Mouse (Mus musculus) kidney, adult 8-10 months (tissue): ENCODE measurements around the gene Grwd1.
"Not testable (repeated sequence)": the region's sequence is repeated elsewhere in the genome, so short reads cannot be mapped to it uniquely, and the experiment has no call there.

Experiments used
- DNase-seq, 2 experiments: peaks; one replicate each; pipeline ENCODE4 v3.0.0; 2022

Grwd1 gene

DNA sequence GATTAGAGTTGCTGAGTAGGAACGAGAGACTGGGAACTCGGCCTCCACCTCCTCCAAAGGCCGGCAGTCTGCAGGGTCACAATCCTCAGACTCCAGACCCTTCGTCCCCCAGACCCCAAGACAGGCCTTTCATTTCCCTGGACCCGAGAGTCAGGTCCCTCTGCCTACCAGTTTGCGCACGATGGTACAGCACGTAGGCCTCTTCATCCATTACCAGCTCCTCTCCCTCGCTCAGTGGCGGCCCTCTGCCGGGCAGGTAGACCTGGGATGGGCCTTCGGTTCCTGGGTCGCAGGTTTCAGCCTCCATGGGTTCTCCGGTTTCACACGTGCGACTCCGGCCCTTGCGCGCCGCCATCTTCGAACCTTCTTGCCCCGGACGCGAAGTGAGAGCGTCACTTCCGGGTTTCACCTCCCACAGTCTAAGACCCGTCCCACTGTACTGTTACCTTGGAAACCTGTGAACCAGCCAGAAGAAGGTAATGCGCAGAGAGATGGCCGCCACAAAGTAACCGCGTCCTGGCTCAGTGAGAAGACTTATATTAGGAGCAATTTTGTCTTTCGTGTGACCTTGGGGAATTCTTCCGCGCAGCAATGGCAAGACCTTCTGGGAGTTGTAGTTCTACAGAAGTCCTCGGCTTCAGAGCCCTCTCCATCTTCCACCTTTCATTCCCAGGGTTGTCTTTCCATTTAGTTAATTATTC lies at the start of gene Grwd1:
Grwd1 (minus strand) TSS at position 518 of the 701 bp plus-strand sequence.
- DNase-seq, result peak; percentile 86 to 90

DNA sequence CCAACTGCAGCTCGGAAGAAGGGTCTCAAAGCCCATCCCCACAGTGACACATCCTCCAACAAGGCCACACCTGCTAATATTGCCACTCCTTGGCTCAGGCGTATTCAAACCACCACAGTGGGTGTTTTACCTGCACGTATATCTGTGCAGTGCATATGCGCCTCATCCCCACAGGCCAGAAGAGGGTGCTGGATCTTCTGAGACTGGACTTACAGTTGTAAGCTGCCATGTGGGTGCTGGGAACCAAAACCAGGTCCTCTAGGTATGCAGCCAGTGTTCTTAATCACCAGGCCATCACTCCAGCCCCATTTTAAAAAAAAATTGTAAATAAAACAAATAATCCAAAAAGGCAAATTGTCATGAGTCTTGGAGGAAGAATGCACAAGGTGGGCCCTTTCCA lies 49.8 kb upstream of the Grwd1 start:
- no peak for DNase-seq

DNA sequence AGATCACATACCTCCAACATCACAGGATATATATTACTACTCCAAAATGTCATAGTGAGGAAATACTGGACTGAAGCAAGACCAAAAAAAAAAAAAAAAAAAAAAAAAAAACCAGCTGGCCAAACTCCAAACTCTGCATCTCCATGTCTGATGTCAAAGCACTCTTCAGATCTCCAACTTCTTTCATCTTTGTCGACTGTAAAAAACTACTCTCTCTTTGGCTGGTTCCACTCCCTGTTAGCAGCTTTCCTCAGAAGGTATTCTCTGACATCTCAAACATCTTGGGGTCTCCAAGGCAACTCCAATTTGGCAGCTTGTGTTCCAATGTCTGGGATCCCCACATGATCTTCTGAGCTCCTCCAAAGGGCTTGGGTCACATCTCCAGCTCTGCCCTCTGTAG lies 47.5 kb upstream of the Grwd1 start, which contains the start of gene Grin2d:
Grin2d (minus strand) TSS at position 101 of the 400 bp plus-strand sequence.
- not testable (repeated sequence) for DNase-seq

DNA sequence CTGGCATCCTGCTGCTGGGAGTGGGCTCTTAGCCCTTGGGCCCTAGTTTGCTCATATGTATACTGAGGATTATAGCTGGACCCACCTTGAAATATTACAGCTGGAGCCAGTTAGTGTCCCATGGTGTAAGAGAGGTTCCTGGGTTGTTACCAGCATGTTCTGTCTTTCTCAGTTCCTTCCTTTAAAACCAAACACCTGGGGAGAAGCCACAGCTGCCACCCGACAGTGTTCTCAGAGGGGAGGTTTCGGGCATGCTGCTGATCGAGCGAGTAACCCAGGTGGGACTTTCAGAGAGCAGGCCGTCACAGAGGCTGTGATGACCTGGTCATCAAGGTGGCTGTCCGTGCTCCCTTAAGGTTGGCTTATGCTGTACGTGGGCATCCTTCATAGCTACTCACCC lies 46.2 kb upstream of the Grwd1 start:
- no peak for DNase-seq

DNA sequence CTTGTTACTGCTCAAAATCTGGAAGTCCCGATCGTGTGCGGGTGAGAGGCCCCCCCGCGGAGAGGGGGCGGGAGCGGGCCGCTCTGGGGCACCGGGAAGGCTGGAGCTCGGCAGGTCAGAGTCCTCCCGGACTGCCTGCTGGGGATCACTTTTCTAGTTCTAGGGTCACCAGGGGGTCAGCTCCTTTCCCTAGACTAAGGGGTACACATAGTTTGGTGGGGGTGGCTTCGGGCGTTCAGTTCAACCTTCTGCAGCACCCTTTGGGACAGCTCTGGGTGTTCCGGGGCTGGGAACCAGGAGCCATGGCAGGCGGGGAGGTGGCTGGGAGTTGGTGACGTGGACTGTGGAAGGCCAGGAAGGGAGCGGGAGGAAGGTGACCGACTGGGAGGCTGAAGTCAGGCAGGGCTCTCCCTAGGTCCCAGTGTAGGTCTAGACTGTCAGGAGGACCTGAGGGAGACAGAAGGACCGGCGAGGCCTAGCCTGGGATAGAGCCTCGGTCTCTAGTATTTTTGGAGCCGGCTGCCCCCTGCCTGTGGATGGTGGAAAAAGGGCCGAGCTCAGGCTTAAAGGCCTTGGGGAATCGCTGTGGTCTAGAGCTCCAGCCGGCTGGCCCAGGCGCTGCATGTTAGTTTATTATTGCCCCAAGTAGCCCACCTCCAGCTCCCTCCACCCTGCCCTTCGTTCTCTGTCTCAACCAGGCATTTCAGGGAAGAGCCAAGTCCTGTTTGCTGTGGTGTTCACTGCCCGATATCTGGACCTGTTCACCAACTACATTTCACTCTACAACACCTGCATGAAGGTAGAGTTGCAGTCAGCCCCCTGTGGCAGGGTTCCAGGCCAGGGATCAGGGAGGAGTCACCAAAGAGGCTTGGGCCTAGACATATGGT lies 42.6 kb upstream of the Grwd1 start:
- peak; percentile 60 to 65 for DNase-seq

DNA sequence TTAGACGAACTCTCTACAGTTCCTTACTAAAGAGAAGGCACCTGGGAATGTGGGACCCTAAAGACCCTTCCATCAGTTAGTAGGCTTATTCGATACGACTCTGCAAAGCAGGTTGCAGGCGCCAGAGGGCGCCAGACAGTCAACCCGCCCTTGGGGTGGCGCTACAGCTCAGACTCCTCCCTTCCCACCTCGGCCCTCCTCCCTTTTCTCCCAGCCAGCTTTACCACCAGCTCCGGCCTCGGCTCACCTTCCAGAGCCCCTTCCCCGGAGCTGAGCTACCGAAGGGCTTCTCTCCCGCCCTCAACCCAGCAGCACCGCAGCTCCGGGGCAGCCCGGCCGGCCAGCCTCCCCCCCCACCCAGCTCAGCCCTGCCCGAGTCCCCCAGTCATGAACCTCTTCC lies 41.9 kb upstream of the Grwd1 start, which contains the start of gene Kdelr1:
Kdelr1 (plus strand) TSS at position 149 of the 400 bp plus-strand sequence.
- DNase-seq, result peak; percentile 87 to 91

DNA sequence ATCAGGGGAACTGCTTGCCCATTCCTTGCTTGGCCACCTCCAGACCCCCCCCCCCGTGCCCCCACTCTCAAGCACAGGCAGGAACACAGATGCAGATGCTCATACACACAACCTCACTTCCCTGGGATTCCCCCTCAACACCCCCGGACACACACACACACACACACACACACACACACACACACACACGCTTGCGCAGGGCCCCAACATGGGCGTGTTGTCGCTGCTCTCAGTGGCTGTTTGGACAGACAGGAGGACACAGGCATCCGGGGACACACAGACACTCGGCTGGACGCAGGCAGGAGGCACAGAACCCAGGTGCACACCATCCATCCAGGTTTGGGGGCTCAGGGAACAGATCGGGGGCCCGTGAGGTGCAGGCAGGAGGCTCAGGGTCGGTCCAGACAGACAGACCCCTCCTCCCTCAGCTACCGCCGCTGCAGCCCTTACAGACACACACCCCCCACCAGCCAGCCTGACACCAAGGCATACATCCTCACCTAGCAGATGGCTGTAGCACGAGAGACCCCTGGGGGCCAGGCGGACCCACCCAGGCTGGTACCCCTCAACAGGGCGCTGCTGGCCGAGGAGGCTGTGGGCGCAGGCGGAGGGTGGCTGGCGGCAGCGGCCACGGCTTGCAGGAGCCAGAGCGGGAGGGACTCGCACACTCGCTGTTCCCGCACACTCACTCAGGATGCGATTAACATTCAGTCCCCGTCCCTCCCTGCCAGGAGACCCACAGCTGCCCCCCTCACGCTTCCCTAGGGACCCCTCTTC lies 39.7 kb upstream of the Grwd1 start:
- no peak for DNase-seq

DNA sequence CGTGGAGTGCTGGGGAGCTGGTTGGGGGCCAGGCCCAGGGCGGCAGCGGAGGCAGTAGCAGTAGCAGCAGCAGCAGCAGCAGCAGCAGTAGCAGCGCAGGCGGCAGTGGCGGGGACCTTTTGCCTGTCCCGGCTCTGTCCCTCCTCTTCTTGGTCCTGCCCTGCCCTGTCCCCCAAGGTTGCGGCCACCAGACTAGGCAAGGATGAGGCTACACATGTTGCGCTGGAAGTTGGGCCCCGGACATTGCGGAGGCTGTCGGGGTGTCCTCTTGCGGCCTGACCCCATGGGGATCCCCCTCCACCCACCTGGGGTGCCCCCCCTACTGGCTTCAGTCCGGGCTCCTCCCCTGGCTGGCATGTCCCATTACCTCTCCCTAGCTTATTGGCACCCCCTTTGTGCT lies 39.0 kb upstream of the Grwd1 start:
- DNase-seq, result no peak

DNA sequence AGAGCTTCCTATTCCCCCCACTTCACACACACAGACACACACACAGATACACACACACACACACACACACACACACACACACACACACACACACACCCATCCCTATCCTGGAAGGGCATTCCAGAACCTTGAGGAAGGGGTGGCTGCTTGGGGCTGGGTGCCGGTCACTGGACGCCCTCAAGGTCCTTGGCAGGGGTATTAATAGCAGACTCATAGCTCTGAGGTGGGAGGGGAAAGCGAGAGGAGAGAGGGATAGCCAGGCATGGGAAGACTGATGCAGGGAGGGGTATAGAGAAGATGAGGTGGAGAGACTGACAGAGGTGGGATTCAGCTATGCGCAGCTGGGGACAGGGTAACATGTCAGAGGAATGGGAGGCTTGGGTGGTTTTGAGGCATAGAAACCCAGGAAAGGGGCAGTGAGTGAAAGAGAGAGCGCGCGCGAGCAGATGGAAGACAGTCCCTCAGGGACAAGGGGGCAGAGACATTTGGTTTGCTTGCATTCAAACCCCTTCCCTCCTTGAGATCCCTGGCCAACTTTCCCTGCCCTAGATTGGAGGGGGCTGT lies 38.4 kb upstream of the Grwd1 start:
- DNase-seq, result no peak

DNA sequence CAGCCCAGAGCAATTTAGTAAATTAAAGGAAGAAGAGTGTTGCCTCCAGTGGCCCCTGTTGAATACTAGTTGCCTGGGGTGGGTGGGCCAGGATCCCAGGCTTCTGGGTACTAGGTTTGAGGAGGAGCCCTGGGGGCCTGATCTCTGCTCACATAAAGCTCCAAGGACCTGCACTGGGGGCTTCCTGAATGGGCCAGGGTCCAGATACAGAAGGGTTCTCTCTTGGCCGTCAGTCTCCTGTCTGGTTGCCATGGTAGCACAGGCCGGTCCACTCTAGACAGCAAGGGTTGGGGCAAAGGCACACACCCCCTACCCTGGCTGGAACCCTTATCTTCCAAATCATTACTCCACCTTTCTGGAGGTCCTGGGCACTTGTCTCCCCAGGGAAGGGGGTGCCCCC lies 37.1 kb upstream of the Grwd1 start:
- DNase-seq, result no peak

DNA sequence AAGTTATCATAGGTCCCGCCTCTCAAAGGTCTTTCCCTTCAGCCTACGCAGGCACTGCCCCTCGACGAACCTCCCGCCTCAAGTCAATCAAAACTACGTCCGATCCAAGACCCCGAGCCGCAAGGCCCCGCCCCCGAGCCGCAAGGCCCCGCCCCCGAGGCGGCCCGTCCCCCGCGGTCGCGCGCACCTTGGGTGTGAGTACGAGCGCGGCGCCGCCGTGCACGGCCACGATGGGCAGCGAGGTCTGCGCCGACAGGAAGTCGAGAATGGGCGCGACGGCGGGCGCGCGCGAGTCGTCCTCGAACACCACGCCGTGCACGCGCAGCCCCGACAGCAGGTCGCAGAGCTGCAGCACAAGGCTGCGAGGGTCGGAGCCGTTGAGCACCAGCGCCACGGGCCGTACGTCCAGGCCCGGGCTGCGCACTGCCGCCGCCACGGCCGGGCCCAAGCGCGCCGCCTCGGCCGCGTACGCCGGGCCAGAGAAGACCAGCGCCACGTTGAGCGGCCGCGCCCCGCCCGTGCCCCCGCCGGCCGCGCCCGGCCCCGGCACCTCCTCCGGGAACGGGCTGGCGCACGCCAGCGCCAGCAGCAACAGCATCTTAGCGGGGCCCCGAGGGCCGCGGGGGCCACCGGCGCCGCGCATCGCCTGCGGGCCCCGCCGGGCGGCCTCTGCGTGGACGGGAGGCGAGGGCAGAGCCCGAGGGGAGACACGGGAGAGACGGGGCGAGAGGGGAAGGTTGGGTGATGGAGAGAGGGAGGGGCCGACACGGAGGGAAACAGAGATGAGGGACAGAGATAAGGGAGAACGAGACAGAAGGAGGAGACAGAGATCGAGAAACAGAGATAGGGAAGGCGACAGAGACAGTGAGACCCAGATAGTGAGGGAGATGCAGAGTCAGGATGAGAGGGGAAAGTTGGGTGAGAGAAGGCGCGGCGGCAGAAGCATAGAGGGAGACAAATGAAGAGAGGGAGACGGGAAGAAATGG lies 35.5 kb upstream of the Grwd1 start:
- DNase-seq, result peak; percentile 85 to 88

DNA sequence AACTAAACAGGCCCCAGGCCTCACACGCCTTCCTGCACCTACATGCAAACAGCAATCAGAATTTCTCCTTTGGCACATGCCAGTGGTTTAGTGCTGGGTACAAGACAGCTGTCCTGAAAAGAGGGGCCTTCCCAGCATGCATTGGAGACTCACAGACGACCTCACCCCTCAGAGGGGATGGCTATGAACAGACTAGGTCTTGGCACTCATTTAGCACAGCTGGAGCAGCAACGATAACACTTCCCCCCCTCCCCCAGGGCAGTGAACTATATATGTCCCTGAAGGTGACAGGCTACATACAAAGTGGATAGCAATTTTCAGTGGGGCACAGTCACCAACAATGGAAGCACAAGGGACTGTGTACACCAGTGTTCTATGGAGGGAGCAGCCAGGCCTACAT lies 33.7 kb upstream of the Grwd1 start:
- no peak for DNase-seq

DNA sequence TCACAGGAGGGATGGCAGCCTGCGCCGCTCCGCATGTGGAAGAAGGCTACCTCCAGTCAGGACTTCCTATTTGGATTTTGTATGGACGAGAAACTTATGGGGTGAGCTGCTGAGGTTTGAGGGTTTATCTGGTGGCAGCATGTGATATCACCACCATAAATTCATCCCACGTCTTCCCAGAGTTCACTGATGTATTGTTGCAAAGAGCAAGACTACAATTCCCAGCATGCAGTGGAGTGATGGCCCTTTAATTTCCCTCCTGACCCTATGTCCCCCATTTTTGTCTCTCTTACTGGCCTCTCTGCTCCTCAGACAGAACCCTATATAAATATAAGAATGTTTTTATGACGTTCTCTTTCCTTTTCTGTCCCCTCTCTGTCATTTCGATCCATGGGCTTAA lies 32.1 kb upstream of the Grwd1 start:
- DNase-seq, result no peak

DNA sequence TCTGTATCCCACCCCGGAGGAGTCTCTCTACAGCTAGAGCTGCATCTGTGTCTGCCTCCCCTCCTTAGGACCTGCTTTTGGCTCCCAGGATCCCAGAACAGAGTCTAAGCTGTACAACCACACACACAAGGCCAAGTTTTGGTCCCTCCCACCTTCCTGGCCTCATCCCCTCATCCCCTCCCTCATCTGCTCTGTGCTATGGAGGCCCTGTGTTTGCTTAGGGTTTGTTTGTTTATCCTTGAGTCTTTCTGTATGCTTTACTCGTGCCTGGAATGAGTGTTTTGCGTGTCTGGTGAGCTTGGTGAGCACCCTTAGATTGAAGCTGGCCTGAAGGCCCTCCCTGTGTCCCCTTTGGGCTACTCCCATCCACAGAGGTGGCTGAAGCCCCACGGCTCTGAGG lies 28.3 kb upstream of the Grwd1 start:
- DNase-seq, result no peak

DNA sequence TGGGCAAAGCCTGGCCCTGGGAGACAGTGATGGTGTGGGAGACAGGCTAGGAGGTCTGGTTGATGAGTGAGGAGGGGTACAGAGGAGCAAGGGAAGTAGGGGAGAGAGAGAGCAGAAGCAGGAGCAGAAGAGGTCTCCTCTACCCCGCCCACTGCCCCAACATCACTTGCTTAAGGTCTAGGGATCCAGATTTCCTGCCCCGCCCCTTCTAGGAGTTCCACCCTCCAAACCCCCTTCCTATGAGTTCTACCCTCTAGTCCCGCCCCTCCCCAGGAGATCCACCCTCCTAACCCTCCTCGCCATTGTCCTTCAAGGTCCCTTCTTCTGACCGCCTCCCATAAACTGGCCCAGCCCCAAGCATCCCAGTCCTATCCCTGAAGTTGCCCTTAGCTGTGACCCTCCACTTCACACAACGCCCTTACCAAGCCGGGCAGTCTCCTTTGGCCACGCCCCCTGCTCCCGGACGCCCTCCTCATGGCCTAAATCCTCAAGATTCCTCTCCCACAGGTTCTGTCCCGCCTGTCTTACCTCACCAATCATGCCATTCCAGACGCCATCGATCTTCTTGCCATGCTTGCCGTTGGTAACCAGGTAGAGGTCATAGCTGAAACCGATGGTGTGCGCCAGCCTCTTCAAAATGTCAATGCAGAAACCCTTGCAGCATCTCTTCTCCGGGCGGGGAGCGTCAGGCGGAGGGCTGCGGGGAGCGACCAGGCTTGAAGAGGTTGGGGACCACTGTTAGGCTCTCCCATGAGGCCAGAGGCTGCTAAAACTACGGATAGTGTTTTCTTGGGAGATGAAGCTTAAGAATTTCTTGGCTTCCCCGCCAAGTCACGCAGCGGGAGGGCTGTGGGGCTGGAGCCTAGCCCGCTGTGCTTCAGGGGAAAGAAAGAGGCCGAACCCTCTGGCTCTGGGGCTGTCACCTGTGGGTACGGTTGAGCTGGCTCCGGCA lies 26.5 kb upstream of the Grwd1 start:
- no peak for DNase-seq

DNA sequence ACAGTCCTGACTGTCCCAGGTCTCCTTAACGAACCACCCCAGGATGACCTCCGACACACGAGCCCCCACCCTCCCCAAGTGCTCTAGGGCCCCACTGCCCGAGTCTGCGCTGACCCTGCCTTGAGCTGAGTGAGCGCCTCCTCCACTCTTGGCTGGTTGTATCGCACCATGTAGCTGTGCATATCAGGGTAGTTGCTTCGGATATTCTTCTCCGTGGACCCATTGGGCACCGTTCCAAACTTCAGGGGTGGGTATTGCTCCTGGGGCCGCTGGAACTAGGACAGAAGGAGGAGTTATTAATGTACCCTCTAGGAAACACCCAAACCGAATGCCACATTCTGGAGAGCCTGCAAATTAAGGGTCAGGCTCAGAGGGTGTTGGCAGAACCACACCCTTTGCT lies 22.3 kb upstream of the Grwd1 start:
- no peak for DNase-seq

DNA sequence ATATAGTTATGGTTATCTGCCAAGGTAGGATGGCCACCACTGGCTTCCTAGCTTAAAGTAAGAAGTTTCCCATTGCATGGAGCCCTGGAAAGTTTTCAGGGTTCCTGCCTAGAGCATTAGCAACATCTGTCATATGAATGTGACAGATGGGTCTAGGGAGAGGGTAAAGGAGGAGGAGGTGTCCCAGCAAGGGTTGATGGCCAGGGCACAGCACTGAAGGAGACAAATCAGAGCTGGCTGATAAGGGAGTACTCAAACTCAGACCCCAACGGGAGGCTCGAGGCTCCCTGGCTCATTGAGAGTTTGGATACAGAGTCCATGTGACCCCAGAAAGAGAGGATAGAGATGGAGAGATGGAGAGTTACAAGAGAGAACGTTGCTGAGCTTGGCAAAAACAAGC lies 19.9 kb upstream of the Grwd1 start:
- no peak for DNase-seq

DNA sequence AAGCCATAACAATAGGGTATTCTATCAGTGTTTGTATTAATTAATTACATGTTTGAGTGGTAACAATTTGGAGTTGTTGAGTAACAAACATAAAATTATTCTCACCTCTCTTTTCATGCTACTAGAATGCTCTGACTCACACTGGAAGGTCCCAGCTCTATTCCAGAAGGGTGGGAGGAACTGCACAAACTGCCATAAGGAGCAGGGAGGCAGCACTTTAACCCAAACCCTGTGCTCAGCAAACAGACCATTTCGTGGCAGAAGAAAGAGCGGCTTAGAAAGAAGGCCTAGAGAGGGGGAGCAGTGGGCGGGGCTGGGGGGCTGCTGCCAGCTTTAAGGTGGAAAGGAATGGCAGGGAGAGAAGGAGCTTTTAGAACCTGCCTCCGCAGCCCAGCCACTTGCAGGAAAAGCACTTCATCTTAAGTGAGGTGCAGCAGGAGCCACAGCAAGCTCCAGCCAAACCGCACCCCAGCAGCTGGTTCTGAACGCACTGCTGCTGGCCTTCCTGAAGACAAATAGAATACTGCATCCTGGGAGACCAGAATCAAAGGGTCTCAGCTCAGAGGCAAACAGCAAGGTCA lies 17.8 kb upstream of the Grwd1 start:
- DNase-seq, result no peak

DNA sequence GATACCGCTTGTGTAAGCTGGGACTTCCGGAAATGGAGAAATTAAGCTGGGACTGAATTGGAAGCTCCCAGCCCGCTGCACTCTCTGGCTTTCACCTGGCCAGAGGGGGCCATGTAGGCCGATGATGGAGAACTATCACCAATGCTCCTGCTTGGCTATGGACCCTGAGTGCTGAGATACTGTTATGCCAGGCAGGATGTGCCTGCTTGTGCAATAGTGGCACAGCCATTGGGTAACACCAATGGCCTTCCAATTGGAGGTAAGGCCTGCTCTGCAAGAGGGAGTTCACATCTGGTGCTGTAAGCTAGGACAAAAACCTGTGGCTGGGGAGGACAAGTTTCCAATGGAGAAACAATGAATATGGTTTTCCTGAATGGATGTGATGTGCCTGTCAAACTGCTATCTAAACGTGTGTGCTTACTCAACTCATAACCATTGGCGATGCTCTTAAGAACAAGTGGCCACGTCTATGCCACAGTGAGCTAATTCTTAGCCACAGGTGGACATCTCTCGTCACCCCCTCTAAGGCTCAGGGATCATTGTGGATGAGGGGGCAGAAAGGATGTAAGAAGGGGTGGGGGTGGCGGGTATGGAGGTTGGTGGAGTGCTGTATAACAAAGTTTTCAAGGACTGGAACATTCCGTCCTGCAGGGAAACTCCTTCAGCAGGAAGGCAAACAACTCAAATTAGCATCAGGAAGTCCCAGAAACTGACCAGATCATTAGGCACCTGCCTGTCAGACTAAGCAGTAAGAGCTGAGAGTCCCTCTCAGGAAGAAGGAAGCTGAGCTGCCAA lies 12.4 kb upstream of the Grwd1 start:
- DNase-seq, result no peak
